25 mouse cellular contexts compared by ENCODE assay signal in the genomic region with DNA sequence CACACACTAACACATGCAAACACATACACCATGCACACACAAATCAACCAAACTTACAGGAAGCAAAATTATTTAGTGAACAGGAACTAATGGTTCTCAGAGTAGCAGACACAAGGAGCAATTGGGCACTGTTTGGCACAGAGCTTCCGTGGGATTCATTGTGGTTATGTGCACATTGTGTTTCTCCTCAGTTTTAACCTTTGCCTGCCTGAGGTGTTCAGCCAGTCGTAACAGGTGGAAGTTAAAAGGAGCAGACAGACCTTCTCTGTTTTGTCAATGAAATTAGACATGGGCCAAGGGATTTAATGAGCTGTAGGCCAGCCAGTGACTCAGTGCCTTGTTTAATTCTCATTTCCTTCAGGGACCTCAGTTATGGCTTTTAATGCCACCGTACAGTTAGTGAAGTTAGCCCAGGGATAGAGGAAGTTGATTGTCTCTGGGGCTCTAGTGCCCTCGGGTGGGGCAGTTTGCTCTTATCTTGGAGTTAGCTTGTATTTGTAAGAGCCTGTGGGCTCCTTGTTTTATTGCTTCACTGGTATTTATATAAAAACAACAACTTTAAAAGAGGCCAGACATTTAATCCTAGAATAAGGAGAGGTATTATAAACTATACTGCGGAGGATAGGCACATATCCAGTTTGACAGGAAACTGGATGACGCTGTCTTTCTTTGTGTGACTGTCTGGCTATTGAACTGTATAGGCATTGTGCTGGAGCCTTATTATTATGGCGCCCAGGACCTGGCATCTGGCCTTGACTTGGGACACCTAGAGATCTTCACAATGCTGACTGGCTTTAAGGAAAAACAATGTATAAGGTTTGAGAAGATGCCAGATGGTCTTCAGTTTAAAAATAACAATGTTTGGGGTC. TPM values are rescaled to one million over a fixed set of nuclear protein-coding genes. Genes with fewer than 3 reads are reported as not detected.
A peak's percentile ranks its signal among the peaks of the same experiment; 100 is the strongest.
DNase-seq lines count a peak whose midpoint lies in the region; ATAC-seq and TF ChIP-seq lines count a peak whose summit lies in the region.
"Had no signal": no experiment of that assay in that cellular context is flagged by ENCODE, and none has a peak within 500 bp of the region (broad histone marks: within the 10 kb centered on the region; RNA-seq: fewer than 3 reads in every experiment).

No protein-coding gene starts in this region.

- peak; percentile 87 for ATAC-seq in common myeloid progenitor, adult 5-6 weeks (replicated peaks; ENCODE audit: low read depth, poor library complexity, severe bottlenecking)
- ATAC-seq: hindbrain, embryonic 16.5 days; midbrain, embryonic 15.5 days had no signal

- no peak for TF ChIP-seq CTCF in kidney, adult 2 months (conservative IDR thresholded peaks at IDR 0.05; ENCODE audit: insufficient read depth, insufficient read length, low read depth, low read length)

- peak; percentile 7 for DNase-seq in kidney, adult 2 months
- no peak for DNase-seq in kidney, postnatal 10 days
- DNase-seq in 416B (ENCODE audit: low read depth) = peak; percentile 82
- DNase-seq in large intestine, adult 2 months (ENCODE audit: low read depth, low spot score) = peak; percentile 77
- no peak for DNase-seq in embryo, embryonic 10 days (ENCODE audit: low spot score)
- no peak for DNase-seq in layer of hippocampus, postnatal 25 days (ENCODE audit: extremely low spot score in 1 of 2, low spot score in 1 of 2)
- no peak for DNase-seq in neural tube, embryonic 10.5 days (ENCODE audit: extremely low spot score, low spot score)
- DNase-seq: adrenal gland, adult 2 months; cerebellum, adult 8-10 months; gastrocnemius, postnatal 10 days; heart, adult 2 months; heart, postnatal 4 days; liver, embryonic 13.5 days; right cerebral cortex, postnatal 25 days had no signal

- H3K36me3 ChIP-seq in kidney, adult 2 months (ENCODE audit: control insufficient read depth, insufficient read depth, low read length) = no peaks in the 10 kb centered on the region
- H3K36me3 ChIP-seq: forebrain, embryonic 12.5 days; heart, embryonic 15.5 days; limb, embryonic 13.5 days; liver, embryonic 13.5 days; lung, embryonic 15.5 days; midbrain, embryonic 15.5 days; stomach, embryonic 15.5 days had no signal

- no peak overlapping the region for H3K27ac ChIP-seq in kidney, adult 2 months (ENCODE audit: insufficient read depth, low read depth, low read length)
- H3K27ac ChIP-seq: forebrain, embryonic 12.5 days; heart, adult 2 months; heart, embryonic 15.5 days; limb, embryonic 13.5 days; liver, embryonic 13.5 days; lung, embryonic 15.5 days; midbrain, embryonic 15.5 days; stomach, embryonic 15.5 days had no signal

- 47% methylated on average over 7 of the region's 7 CpGs for WGBS in kidney, adult 2 months
- 15% methylated on average over 7 of the region's 7 CpGs for WGBS in large intestine, adult 2 months

- H3K4me1 ChIP-seq in kidney, adult 2 months (ENCODE audit: control insufficient read depth, insufficient read depth, low read length) = no peaks in the 10 kb centered on the region
- H3K4me1 ChIP-seq: forebrain, embryonic 12.5 days; heart, embryonic 15.5 days; midbrain, embryonic 15.5 days; stomach, embryonic 15.5 days had no signal

- no peak for TF ChIP-seq POLR2A in kidney, adult 2 months (IDR thresholded peaks at IDR 0.05; ENCODE audit: low read depth, low read length)

- no peaks in the 10 kb centered on the region for H3K27me3 ChIP-seq in kidney, adult 2 months (replicated peaks; ENCODE audit: control insufficient read depth, insufficient read depth, low read length)
- H3K27me3 ChIP-seq: forebrain, embryonic 12.5 days; heart, embryonic 15.5 days; limb, embryonic 13.5 days; liver, embryonic 13.5 days; lung, embryonic 15.5 days; midbrain, embryonic 15.5 days; stomach, embryonic 15.5 days had no signal

- no peak overlapping the region for H3K4me3 ChIP-seq in kidney, adult 2 months (ENCODE audit: insufficient read depth, low read depth, low read length)
- H3K4me3 ChIP-seq: forebrain, embryonic 12.5 days; heart, adult 2 months; heart, embryonic 15.5 days; limb, embryonic 13.5 days; liver, embryonic 13.5 days; lung, embryonic 15.5 days; megakaryocyte, embryonic 14.5 days; midbrain, embryonic 15.5 days; myocyte; stomach, embryonic 15.5 days had no signal

RNA-seq across cellular contexts. Expression of a gene that starts 17.6 kb away (rescaled TPM):
- polyA plus RNA-seq in kidney, adult 2 months (2012; rRNA removed) = 64.1 and 84.5 TPM in 2 replicates
- total RNA-seq in common myeloid progenitor, adult 5-6 weeks (2017) = 0.63 and 5.5 TPM in 2 replicates
- polyA plus RNA-seq in large intestine, adult 2 months (2012; rRNA removed) = 26.1 and 31.4 TPM in 2 replicates
- total RNA-seq in layer of hippocampus, postnatal 25 days (2021) = 10 to 100 TPM; 61.3 to 72.8 TPM

RNA-seq across cellular contexts. Expression of a gene that starts 54.1 kb away (rescaled TPM):
- polyA plus RNA-seq in kidney, adult 2 months (2012; rRNA removed) = 69.3 and 73.8 TPM in 2 replicates
- total RNA-seq in common myeloid progenitor, adult 5-6 weeks (2017) = 0.73 and 2.0 TPM in 2 replicates
- polyA plus RNA-seq in large intestine, adult 2 months (2012; rRNA removed) = 63.6 and 113 TPM in 2 replicates
- 10 to 100 TPM; 24.4 to 25.7 TPM for total RNA-seq in layer of hippocampus, postnatal 25 days (2021)
- total RNA-seq: neutrophil, adult 5-6 weeks had no signal

Comparison
In these comparisons a context has a peak if more than half of its experiments do, and no peak if none do; other contexts are left out.
1. DNase-seq: peak in kidney, adult 2 months (single experiment), 416B (single experiment) and large intestine, adult 2 months (single experiment); none in kidney, postnatal 10 days (single experiment), embryo, embryonic 10 days (single experiment), layer of hippocampus, postnatal 25 days (0 of 2) and neural tube, embryonic 10.5 days (single experiment).